Mouse (Mus musculus) spleen, adult 2 months (tissue): ENCODE results near the gene Ablim1. TPM values are rescaled to one million over a fixed set of nuclear protein-coding genes. Genes with fewer than 3 reads are reported as not detected.

Experiments used
- DNase-seq, 2 experiments: peaks; one replicate each; pipeline versions ENCODE4 v3.0.0 to v3.0.0-alpha.2; 2012 to 2021; ENCODE audit warnings: low spot score in 2 of 2, low read depth in 1 of 2
- H3K27ac ChIP-seq: fragments of 200-500 bp; 2 replicates; pipeline ENCODE4 v1.5.1; 2012; ENCODE audit warnings: low read length, inconsistent platforms; ENCODE audit not compliant: insufficient read depth
- H3K27me3 ChIP-seq: fragments of 200-500 bp; 2 replicates; pipeline ENCODE4 v1.6.1; 2012; ENCODE audit warnings: mild to moderate bottlenecking, moderate library complexity, low read length, inconsistent platforms; ENCODE audit not compliant: control insufficient read depth, insufficient read depth
- H3K36me3 ChIP-seq: fragments of 200-500 bp; 2 replicates; pipeline ENCODE4 v1.6.1; 2012; ENCODE audit warnings: mild to moderate bottlenecking, low read length, inconsistent platforms; ENCODE audit not compliant: control insufficient read depth, insufficient read depth
- H3K4me1 ChIP-seq: fragments of 200-500 bp; 2 replicates; pipeline ENCODE4 v1.6.1; 2011; ENCODE audit warnings: inconsistent platforms; ENCODE audit not compliant: control insufficient read depth, insufficient read depth, insufficient read length
- H3K4me3 ChIP-seq: fragments of 200-500 bp; 2 replicates; pipeline ENCODE4 v1.5.1; 2011; ENCODE audit warnings: mild to moderate bottlenecking, inconsistent platforms; ENCODE audit not compliant: insufficient read depth, insufficient read length; ENCODE audit errors: extremely low read depth
- CTCF ChIP-seq: fragments of 200-500 bp; IDR thresholded peaks from 2 replicates; pipeline ENCODE4 v1.5.1; 2011; ENCODE audit warnings: mild to moderate bottlenecking, inconsistent platforms; ENCODE audit not compliant: insufficient read depth, insufficient read length, insufficient replicate concordance; ENCODE audit errors: extremely low read depth
- POLR2A ChIP-seq: fragments of 200-500 bp; IDR thresholded peaks from 2 replicates; pipeline ENCODE4 v1.6.1; 2011; ENCODE audit warnings: low read depth, low read length, inconsistent platforms
- WGBS: fragments of 180-500 bp; shearing (Covaris S2); methylation state at CpG from one replicate; pipeline ENCODE4 v1.1.7; 2018; 5-methylcytosine and 5-hydroxymethylcytosine counted together
- polyA plus RNA-seq: library from polyadenylated mRNA; depleted of rRNA; stranded (reverse); fragments of >200 nt; gene quantifications from 2 replicates; pipeline ENCODE4 v1.2.3, GENCODE M21; 2012

Gene Ablim1
- polyA plus RNA-seq, 1 experiment: 53.8 TPM

GRCm38 (mm10) chr19:57277010-57277409 lies 37.7 kb downstream of the Ablim1 start:
- no peak overlapping the region for H3K4me3 ChIP-seq
- WGBS: 93% methylated on average over 6 of the region's 6 CpGs
- no peak for DNase-seq
- H3K27ac ChIP-seq: no peak overlapping the region
- H3K36me3 ChIP-seq: no peaks in the 10 kb centered on the region
- no peaks in the 10 kb centered on the region for H3K4me1 ChIP-seq
- H3K27me3 ChIP-seq: no peaks in the 10 kb centered on the region
- TF ChIP-seq POLR2A (no peak), CTCF (no peak)

DNA sequence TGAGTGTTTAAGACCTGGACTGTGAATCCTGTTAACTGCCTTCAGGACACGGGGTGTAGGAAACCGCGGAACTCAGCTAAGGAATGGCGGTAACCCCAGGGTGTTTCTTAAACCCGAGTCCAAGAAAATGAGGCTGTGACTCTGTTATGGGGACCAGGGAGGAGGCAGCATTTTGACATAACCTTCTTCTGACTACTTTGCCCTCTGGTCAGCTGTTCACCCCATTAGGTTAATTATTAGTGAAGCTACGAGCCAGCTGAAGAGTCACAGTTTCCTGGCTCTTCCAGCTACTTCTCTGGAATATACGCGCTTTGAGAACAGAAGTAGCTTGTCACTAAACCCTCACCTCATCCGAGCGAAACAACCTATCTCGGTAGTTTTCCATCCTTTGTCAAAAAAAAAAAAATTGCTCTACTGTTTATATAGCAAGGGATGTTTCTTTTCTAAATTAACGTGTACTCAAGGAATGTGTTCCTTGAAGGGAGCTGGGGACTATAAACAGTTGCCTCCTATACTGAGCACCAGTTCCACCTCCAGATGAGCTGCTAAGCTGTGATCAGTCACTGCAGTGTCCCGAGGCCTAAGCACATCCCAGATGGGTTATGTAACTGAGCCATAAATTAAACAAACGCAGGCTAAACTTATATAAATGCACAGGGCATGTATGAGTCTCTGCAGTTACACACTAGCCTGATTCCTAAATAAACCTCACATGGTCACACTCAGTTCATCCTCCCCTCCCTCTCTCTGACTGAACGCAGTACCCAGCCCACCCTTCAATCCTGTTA lies 39.4 kb downstream of the Ablim1 start:
- DNase-seq: no peak
- no peak overlapping the region for H3K4me3 ChIP-seq
- no peaks in the 10 kb centered on the region for H3K4me1 ChIP-seq
- WGBS: 71% methylated on average over 15 of the region's 15 CpGs
- H3K27ac ChIP-seq: no peak overlapping the region
- H3K27me3 ChIP-seq: no peaks in the 10 kb centered on the region
- no peaks in the 10 kb centered on the region for H3K36me3 ChIP-seq
- TF ChIP-seq POLR2A (no peak), CTCF (no peak)

- DNase-seq: no peak
- Histone ChIP-seq H3K27ac (no peak overlapping the region), H3K4me3 (no peak overlapping the region; the same call in 1 of the 2 replicates), H3K27me3 (no peaks in the 10 kb centered on the region), H3K36me3 (no peaks in the 10 kb centered on the region), H3K4me1 (no peaks in the 10 kb centered on the region)
- WGBS: 55% methylated on average over 6 of the region's 6 CpGs
- TF ChIP-seq POLR2A (no peak), CTCF (no peak)
Observed at GRCm38 (mm10) chr19:57274717-57275116, 40.0 kb downstream of the Ablim1 start.

GRCm38 (mm10) chr19:57274286-57274685 lies 40.4 kb downstream of the Ablim1 start:
- H3K36me3 ChIP-seq: no peaks in the 10 kb centered on the region
- H3K27me3 ChIP-seq: no peaks in the 10 kb centered on the region
- no peak overlapping the region for H3K27ac ChIP-seq

GRCm38 (mm10) chr19:57272824-57273613 lies 41.7 kb downstream of the Ablim1 start:
- TF ChIP-seq CTCF: no peak
- no peak for TF ChIP-seq POLR2A

More at GRCm38 (mm10) chr19:57274286-57274685, 40.4 kb downstream of the Ablim1 start:
- Histone ChIP-seq H3K4me3 (peak overlapping the region; percentile 10; the same call in 1 of the 2 replicates), H3K4me1 (no peaks in the 10 kb centered on the region)
- DNase-seq: no peak
- WGBS: 49% methylated on average over 12 of the region's 12 CpGs
- TF ChIP-seq POLR2A: no peak
- TF ChIP-seq CTCF: no peak

GRCm38 (mm10) chr19:57271757-57272156 lies 43.0 kb downstream of the Ablim1 start:
- 96% methylated on average over 16 of the region's 16 CpGs for WGBS
- Histone ChIP-seq H3K4me3 (no peak overlapping the region), H3K4me1 (no peaks in the 10 kb centered on the region), H3K27me3 (no peaks in the 10 kb centered on the region), H3K36me3 (no peaks in the 10 kb centered on the region), H3K27ac (no peak overlapping the region)
- no peak for DNase-seq
- TF ChIP-seq CTCF (no peak), POLR2A (no peak)

More at GRCm38 (mm10) chr19:57272824-57273613, 41.7 kb downstream of the Ablim1 start:
- Histone ChIP-seq H3K4me3 (no peak overlapping the region), H3K27me3 (no peaks in the 10 kb centered on the region), H3K36me3 (no peaks in the 10 kb centered on the region), H3K27ac (0 out of 2 replicates have a peak overlapping the region, but pooled peaks have one; percentile 20), H3K4me1 (no peaks in the 10 kb centered on the region)
- 49% methylated on average over 13 of the region's 13 CpGs for WGBS
- DNase-seq: peak; percentile 37 to 57

DNA sequence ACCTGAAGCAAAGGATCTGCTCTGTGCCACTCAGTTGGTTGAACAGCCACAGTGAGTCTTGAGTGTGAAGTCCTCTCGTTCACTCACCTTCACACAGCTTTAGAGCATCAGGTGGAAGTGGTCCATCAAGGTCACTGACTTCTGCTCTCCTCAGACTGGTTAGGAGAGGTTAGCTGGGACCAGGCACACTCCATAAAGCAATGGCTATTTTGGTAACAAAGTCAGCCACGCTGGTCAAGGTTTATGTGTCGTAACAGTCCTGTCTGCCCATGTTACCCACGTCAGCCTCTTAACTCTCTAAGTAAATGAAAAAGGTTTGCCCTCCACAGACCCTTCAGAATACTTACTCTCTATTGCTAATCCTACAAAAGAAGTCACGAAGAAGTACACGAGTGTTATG lies 44.0 kb downstream of the Ablim1 start:
- H3K27ac ChIP-seq: no peak overlapping the region
- H3K27me3 ChIP-seq: no peaks in the 10 kb centered on the region
- DNase-seq: no peak
- WGBS: 89% methylated on average over 6 of the region's 6 CpGs
- TF ChIP-seq CTCF (no peak), POLR2A (no peak)
- no peaks in the 10 kb centered on the region for H3K4me1 ChIP-seq
- H3K4me3 ChIP-seq: no peak overlapping the region
- no peaks in the 10 kb centered on the region for H3K36me3 ChIP-seq
